Mouse (Mus musculus) hindbrain, embryonic 10.5 days (tissue): ENCODE measurements at regions not wholly inside any gene's neighbourhood (a gene's known extent, or its start where the extent isn't known, plus 50 kb on each side); places are given as distances from the start of the nearest gene placed in this dataset.

Source experiments
- DNase-seq: peaks from one replicate; pipeline ENCODE4 v3.0.0-alpha.2; 2017; ENCODE audit warnings: low spot score
- H3K27ac ChIP-seq: fragments of 300-500 bp; sonication (generic); 2 replicates; pipeline ENCODE4 v1.5.1; 2016; ENCODE audit warnings: mild to moderate bottlenecking, moderate library complexity
- H3K27me3 ChIP-seq: fragments of 300-500 bp; sonication (generic); 2 replicates; pipeline ENCODE4 v1.6.1; 2016; ENCODE audit warnings: mild to moderate bottlenecking; ENCODE audit not compliant: poor library complexity, insufficient read depth, severe bottlenecking
- H3K36me3 ChIP-seq: fragments of 300-500 bp; sonication (generic); 2 replicates; pipeline ENCODE4 v1.6.1; 2016; ENCODE audit warnings: mild to moderate bottlenecking, moderate library complexity
- H3K4me1 ChIP-seq: fragments of 300-500 bp; sonication (generic); replicated peaks from 2 replicates; pipeline ENCODE4 v1.6.1; 2016; ENCODE audit warnings: mild to moderate bottlenecking
- H3K4me3 ChIP-seq: fragments of 300-500 bp; sonication (generic); 2 replicates; pipeline ENCODE4 v1.5.1; 2016; ENCODE audit warnings: mild to moderate bottlenecking, moderate library complexity
- H3K9me3 ChIP-seq: fragments of 300-500 bp; sonication (generic); 2 replicates; pipeline ENCODE4 v1.6.1; 2016; ENCODE audit warnings: mild to moderate bottlenecking, moderate library complexity
- WGBS: fragments of 180-500 bp; shearing (Covaris S2); methylation state at CpG from one replicate; pipeline ENCODE4 v1.1.7; 2016; 5-methylcytosine and 5-hydroxymethylcytosine counted together

GRCm38 (mm10) chr4:53915326-53915725 lies 89.5 kb downstream of the Tmem38b start:
- Histone ChIP-seq H3K9me3 (no peaks in the 10 kb centered on the region), H3K27ac (no peak overlapping the region)
- no peak for DNase-seq

GRCm38 (mm10) chr4:53919188-53919587 lies 93.3 kb downstream of the Tmem38b start:
- no peaks in the 10 kb centered on the region for H3K36me3 ChIP-seq
- H3K4me1 ChIP-seq = no peaks in the 10 kb centered on the region
- no peak overlapping the region for H3K4me3 ChIP-seq
- H3K27me3 ChIP-seq = no peaks in the 10 kb centered on the region
- no peaks in the 10 kb centered on the region for H3K9me3 ChIP-seq
- peak; percentile 51 for DNase-seq
- H3K27ac ChIP-seq = no peak overlapping the region

More at GRCm38 (mm10) chr4:53915326-53915725, 89.5 kb downstream of the Tmem38b start:
- Histone ChIP-seq H3K36me3 (no peaks in the 10 kb centered on the region), H3K4me3 (no peak overlapping the region), H3K4me1 (no peaks in the 10 kb centered on the region), H3K27me3 (no peaks in the 10 kb centered on the region)

- Histone ChIP-seq H3K36me3 (no peaks in the 10 kb centered on the region), H3K27me3 (no peaks in the 10 kb centered on the region), H3K27ac (no peak overlapping the region), H3K9me3 (no peaks in the 10 kb centered on the region), H3K4me1 (no peaks in the 10 kb centered on the region), H3K4me3 (no peak overlapping the region)
- WGBS = 78% methylated on average over 2 of the region's 2 CpGs
- no peak for DNase-seq
Measured at GRCm38 (mm10) chr4:53920587-53920986, 94.7 kb downstream of the Tmem38b start.

GRCm38 (mm10) chr4:53931068-53931467 lies 105.2 kb downstream of the Tmem38b start:
- Histone ChIP-seq H3K27ac (peak overlapping the region; percentile 83; the same call in 1 of the 2 replicates), H3K27me3 (no peaks in the 10 kb centered on the region), H3K36me3 (no peaks in the 10 kb centered on the region), H3K9me3 (no peaks in the 10 kb centered on the region), H3K4me1 (peaks cover 7% of the 10 kb centered on the region; the same call in 1 of the 2 replicates), H3K4me3 (no peak overlapping the region)
- DNase-seq = no peak
- 85% methylated on average over 3 of the region's 3 CpGs for WGBS

GRCm38 (mm10) chr4:53931499-53931898 lies 105.7 kb downstream of the Tmem38b start:
- H3K27ac ChIP-seq = peak overlapping the region; percentile 83
- H3K9me3 ChIP-seq = no peaks in the 10 kb centered on the region
- H3K4me3 ChIP-seq = no peak overlapping the region; the same call in 1 of the 2 replicates
- H3K27me3 ChIP-seq = no peaks in the 10 kb centered on the region
- peak; percentile 66 for DNase-seq
- 14% methylated on average over 10 of the region's 10 CpGs for WGBS
- H3K4me1 ChIP-seq = peaks cover 7% of the 10 kb centered on the region; the same call in 1 of the 2 replicates
- no peaks in the 10 kb centered on the region for H3K36me3 ChIP-seq

- Histone ChIP-seq H3K4me1 (peaks cover 7% of the 10 kb centered on the region; the same call in 1 of the 2 replicates), H3K36me3 (no peaks in the 10 kb centered on the region), H3K9me3 (no peaks in the 10 kb centered on the region; the same call in 1 of the 2 replicates), H3K27ac (no peak overlapping the region), H3K27me3 (no peaks in the 10 kb centered on the region), H3K4me3 (no peak overlapping the region)
- WGBS = 79% methylated on average over 5 of the region's 5 CpGs
- no peak for DNase-seq
Measured at GRCm38 (mm10) chr4:53935306-53935705, 109.5 kb downstream of the Tmem38b start.

- DNase-seq = no peak
- Histone ChIP-seq H3K27ac (no peak overlapping the region), H3K4me3 (no peak overlapping the region), H3K27me3 (no peaks in the 10 kb centered on the region), H3K9me3 (no peaks in the 10 kb centered on the region), H3K4me1 (peaks cover 26% of the 10 kb centered on the region), H3K36me3 (no peaks in the 10 kb centered on the region)
- WGBS = 86% methylated on average over 7 of the region's 7 CpGs
Measured at GRCm38 (mm10) chr4:53948736-53949135, 122.9 kb downstream of the Tmem38b start.

- Histone ChIP-seq H3K36me3 (no peaks in the 10 kb centered on the region), H3K27ac (no peak overlapping the region), H3K4me3 (no peak overlapping the region), H3K27me3 (no peaks in the 10 kb centered on the region), H3K9me3 (no peaks in the 10 kb centered on the region), H3K4me1 (peaks cover 26% of the 10 kb centered on the region)
- WGBS = 89% methylated on average over 3 of the region's 3 CpGs
- DNase-seq = no peak
Measured at GRCm38 (mm10) chr4:53949164-53949563, 123.3 kb downstream of the Tmem38b start.

GRCm38 (mm10) chr4:53950496-53950895 lies 124.7 kb downstream of the Tmem38b start:
- peaks cover 26% of the 10 kb centered on the region for H3K4me1 ChIP-seq
- WGBS = 75% methylated on average over 6 of the region's 6 CpGs
- H3K36me3 ChIP-seq = no peaks in the 10 kb centered on the region
- no peak overlapping the region for H3K4me3 ChIP-seq
- H3K27ac ChIP-seq = 0 out of 2 replicates have a peak overlapping the region, but pooled peaks have one; percentile 66
- no peaks in the 10 kb centered on the region for H3K9me3 ChIP-seq
- no peaks in the 10 kb centered on the region for H3K27me3 ChIP-seq
- DNase-seq = no peak

GRCm38 (mm10) chr4:53951003-53951733 lies 125.3 kb downstream of the Tmem38b start:
- H3K4me3 ChIP-seq = no peak overlapping the region
- WGBS = 25% methylated on average over 3 of the region's 3 CpGs
- peak overlapping the region; percentile 66 for H3K27ac ChIP-seq
- no peaks in the 10 kb centered on the region for H3K9me3 ChIP-seq
- peaks cover 26% of the 10 kb centered on the region for H3K4me1 ChIP-seq
- no peak for DNase-seq
- no peaks in the 10 kb centered on the region for H3K36me3 ChIP-seq
- H3K27me3 ChIP-seq = no peaks in the 10 kb centered on the region

- 56% methylated on average over 5 of the region's 5 CpGs for WGBS
- no peaks in the 10 kb centered on the region for H3K27me3 ChIP-seq
- H3K4me1 ChIP-seq = peaks cover 26% of the 10 kb centered on the region
- peak overlapping the region; percentile 82 for H3K27ac ChIP-seq
- H3K4me3 ChIP-seq = no peak overlapping the region
- no peak for DNase-seq
- no peaks in the 10 kb centered on the region for H3K36me3 ChIP-seq
- no peaks in the 10 kb centered on the region for H3K9me3 ChIP-seq
Measured at GRCm38 (mm10) chr4:53951734-53952109, 125.9 kb downstream of the Tmem38b start.

- 2% methylated on average over 3 of the region's 3 CpGs for WGBS
- Histone ChIP-seq H3K4me3 (no peak overlapping the region), H3K4me1 (peaks cover 26% of the 10 kb centered on the region), H3K27ac (peak overlapping the region; percentile 82), H3K9me3 (no peaks in the 10 kb centered on the region), H3K36me3 (no peaks in the 10 kb centered on the region), H3K27me3 (no peaks in the 10 kb centered on the region)
- peak; percentile 33 for DNase-seq
Measured at GRCm38 (mm10) chr4:53952288-53952687, 126.4 kb downstream of the Tmem38b start.

- WGBS = 64% methylated on average over 3 of the region's 3 CpGs
- no peak overlapping the region; the same call in 1 of the 2 replicates for H3K27ac ChIP-seq
- H3K4me3 ChIP-seq = no peak overlapping the region
- DNase-seq = no peak
- H3K4me1 ChIP-seq = no peaks in the 10 kb centered on the region
- H3K27me3 ChIP-seq = no peaks in the 10 kb centered on the region
- no peaks in the 10 kb centered on the region for H3K36me3 ChIP-seq
- H3K9me3 ChIP-seq = peaks cover 5% of the 10 kb centered on the region; the same call in 1 of the 2 replicates
Measured at GRCm38 (mm10) chr4:53962458-53962857, 136.6 kb downstream of the Tmem38b start.
